Mouse (Mus musculus): Measurements from ENCODE around the gene Anks1. TPM values are rescaled to one million over a fixed set of nuclear protein-coding genes. Genes with fewer than 3 reads are reported as not detected.

Anks1 gene
- 19.0 and 21.8 TPM in 2 replicates for polyA plus RNA-seq (2016; fragmentation: Nextera tagmentation; extraction: Ambion mirVana)

GRCm38 (mm10) chr17:27908888-27909621 is at the start of gene Anks1:
TSS of gene Anks1 (plus strand) at chr17:27909306.
- no peaks in the 10 kb centered on the region for H3K27me3 ChIP-seq
- peaks cover 31% of the 10 kb centered on the region for H3K4me1 ChIP-seq (replicated peaks)

GRCm38 (mm10) chr17:27865461-27865860 is 43.6 kb upstream of the Anks1 start:
- Histone ChIP-seq H3K27ac (no peak overlapping the region), H3K4me2 (no peak overlapping the region), H3K9ac (replicated peaks) (no peak overlapping the region), H3K9me3 (no peaks in the 10 kb centered on the region), H3K4me3 (replicated peaks) (no peak overlapping the region), H3K4me1 (replicated peaks) (peaks cover 5% of the 10 kb centered on the region), H3K27me3 (no peaks in the 10 kb centered on the region), H3K36me3 (peaks cover 6% of the 10 kb centered on the region; the same call in 1 of the 2 replicates)
- ATAC-seq (ENCODE audit: insufficient number of reproducible peaks, insufficient read depth, low FRiP score, low TSS enrichment, low read depth), result no peak
- 84% methylated on average over 2 of the region's 2 CpGs for WGBS

More at GRCm38 (mm10) chr17:27908888-27909621, at the start of gene Anks1:
- Histone ChIP-seq H3K9ac (replicated peaks) (peak within 1 kb of the TSS; percentile 87), H3K36me3 (peaks cover 21% of the 10 kb centered on the region), H3K27ac (peak within 1 kb of the TSS; percentile 88), H3K4me2 (peak within 1 kb of the TSS; percentile 87), H3K4me3 (replicated peaks) (peak within 1 kb of the TSS; percentile 97), H3K9me3 (no peaks in the 10 kb centered on the region)
- peak; percentile 88 for ATAC-seq (ENCODE audit: insufficient number of reproducible peaks, insufficient read depth, low FRiP score, low TSS enrichment, low read depth)
- WGBS, result under 1% methylated on average over 78 of the region's 78 CpGs

- no peak for ATAC-seq (ENCODE audit: insufficient number of reproducible peaks, insufficient read depth, low FRiP score, low TSS enrichment, low read depth)
- H3K36me3 ChIP-seq, result peaks cover 6% of the 10 kb centered on the region; the same call in 1 of the 2 replicates
- 86% methylated on average over 4 of the region's 4 CpGs for WGBS
These were observed 42.4 kb upstream of the Anks1 start for GRCm38 (mm10) chr17:27866737-27867136.

DNA sequence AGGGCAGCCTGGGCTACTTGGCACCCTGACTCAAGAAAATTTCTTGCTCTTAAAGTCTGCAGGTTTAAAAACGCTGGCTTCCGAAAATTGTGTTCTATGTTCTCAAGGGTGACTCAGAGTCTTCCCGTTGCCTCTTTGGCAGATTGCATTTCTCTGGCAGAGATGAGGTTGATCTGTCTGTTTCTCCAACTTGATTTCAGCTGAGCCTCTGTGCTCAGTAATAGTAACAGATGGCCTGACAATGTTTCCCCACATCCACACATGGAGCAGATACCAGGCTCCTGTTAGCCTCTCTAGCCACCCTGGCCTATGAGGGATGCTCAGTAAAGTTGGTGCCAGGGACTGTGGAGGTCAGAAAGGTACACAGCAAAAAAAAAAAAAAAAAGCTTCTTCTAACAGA is 37.3 kb upstream of the Anks1 start:
- Histone ChIP-seq H3K36me3 (peaks cover 9% of the 10 kb centered on the region), H3K4me1 (replicated peaks) (no peaks in the 10 kb centered on the region), H3K4me3 (replicated peaks) (no peak overlapping the region), H3K9ac (replicated peaks) (no peak overlapping the region), H3K27me3 (no peaks in the 10 kb centered on the region), H3K27ac (no peak overlapping the region), H3K9me3 (no peaks in the 10 kb centered on the region), H3K4me2 (no peak overlapping the region)
- WGBS, result 84% methylated on average over 3 of the region's 3 CpGs
- ATAC-seq (ENCODE audit: insufficient number of reproducible peaks, insufficient read depth, low FRiP score, low TSS enrichment, low read depth), result no peak

More at GRCm38 (mm10) chr17:27866737-27867136, 42.4 kb upstream of the Anks1 start:
- Histone ChIP-seq H3K4me1 (replicated peaks) (peaks cover 5% of the 10 kb centered on the region), H3K4me3 (replicated peaks) (no peak overlapping the region), H3K9ac (replicated peaks) (no peak overlapping the region), H3K9me3 (no peaks in the 10 kb centered on the region), H3K27ac (no peak overlapping the region), H3K27me3 (no peaks in the 10 kb centered on the region), H3K4me2 (no peak overlapping the region)

DNA sequence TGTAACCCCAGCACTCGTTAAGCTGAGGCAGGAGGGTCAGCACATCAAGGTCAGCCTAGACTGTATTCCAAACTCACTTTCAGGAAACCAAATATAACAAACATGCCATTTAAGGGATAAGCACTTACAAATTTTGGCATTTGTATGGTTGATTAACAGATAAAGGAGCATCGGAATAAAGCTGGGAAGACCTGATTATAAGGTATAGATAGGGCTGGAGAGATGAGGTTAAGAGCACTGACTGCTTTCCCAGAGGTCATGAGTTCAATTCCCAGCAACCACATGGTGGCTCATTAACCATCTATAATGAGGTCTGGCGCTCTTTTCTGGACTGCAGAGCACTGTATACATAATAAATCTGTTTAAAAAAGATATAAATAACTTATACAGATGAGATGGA is 35.5 kb upstream of the Anks1 start:
- Histone ChIP-seq H3K4me3 (replicated peaks) (no peak overlapping the region), H3K4me2 (no peak overlapping the region), H3K27me3 (no peaks in the 10 kb centered on the region), H3K9ac (replicated peaks) (no peak overlapping the region), H3K9me3 (no peaks in the 10 kb centered on the region), H3K27ac (no peak overlapping the region), H3K36me3 (peaks cover 23% of the 10 kb centered on the region), H3K4me1 (replicated peaks) (no peaks in the 10 kb centered on the region)
- 67% methylated on average over 3 of the region's 3 CpGs for WGBS
- no peak for ATAC-seq (ENCODE audit: insufficient number of reproducible peaks, insufficient read depth, low FRiP score, low TSS enrichment, low read depth)

GRCm38 (mm10) chr17:27874510-27874909 is 34.6 kb upstream of the Anks1 start:
- no peaks in the 10 kb centered on the region for H3K27me3 ChIP-seq

DNA sequence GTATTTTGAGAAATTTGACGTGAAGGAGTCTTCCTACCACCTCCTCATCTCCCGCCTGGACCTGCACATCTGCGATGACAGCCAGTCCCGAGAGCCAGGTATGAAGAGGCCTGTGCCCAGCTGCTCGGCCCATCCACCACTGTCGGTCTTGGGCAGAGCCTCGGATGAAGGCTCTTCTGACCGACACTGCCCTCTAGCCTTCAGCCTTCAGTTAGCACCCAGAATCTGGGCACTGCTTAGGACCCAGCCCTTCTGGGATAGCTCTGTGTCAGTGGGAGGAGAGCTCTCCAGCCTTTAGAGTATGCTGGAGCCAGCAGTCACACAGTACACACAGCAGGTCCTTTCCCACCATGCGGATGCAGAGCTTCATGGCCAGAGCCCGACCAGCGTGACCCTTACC is 27.6 kb upstream of the Anks1 start:
- 72% methylated on average over 11 of the region's 11 CpGs for WGBS
- Histone ChIP-seq H3K4me1 (replicated peaks) (no peaks in the 10 kb centered on the region), H3K9ac (replicated peaks) (no peak overlapping the region), H3K4me3 (replicated peaks) (no peak overlapping the region), H3K36me3 (peaks cover 92% of the 10 kb centered on the region), H3K4me2 (no peak overlapping the region), H3K27me3 (no peaks in the 10 kb centered on the region), H3K27ac (no peak overlapping the region), H3K9me3 (no peaks in the 10 kb centered on the region)
- no peak for ATAC-seq (ENCODE audit: insufficient number of reproducible peaks, insufficient read depth, low FRiP score, low TSS enrichment, low read depth)

More at GRCm38 (mm10) chr17:27874510-27874909, 34.6 kb upstream of the Anks1 start:
- Histone ChIP-seq H3K4me2 (no peak overlapping the region), H3K9me3 (no peaks in the 10 kb centered on the region), H3K36me3 (peaks cover 30% of the 10 kb centered on the region), H3K4me1 (replicated peaks) (no peaks in the 10 kb centered on the region), H3K9ac (replicated peaks) (no peak overlapping the region), H3K4me3 (replicated peaks) (no peak overlapping the region), H3K27ac (no peak overlapping the region)
- ATAC-seq (ENCODE audit: insufficient number of reproducible peaks, insufficient read depth, low FRiP score, low TSS enrichment, low read depth), result no peak
- 73% methylated on average over 5 of the region's 5 CpGs for WGBS

- H3K4me1 ChIP-seq (replicated peaks), result no peaks in the 10 kb centered on the region
- no peak overlapping the region for H3K27ac ChIP-seq
- no peaks in the 10 kb centered on the region for H3K27me3 ChIP-seq
- WGBS, result 88% methylated on average over 8 of the region's 8 CpGs
- H3K4me2 ChIP-seq, result no peak overlapping the region
- H3K36me3 ChIP-seq, result peaks cover 95% of the 10 kb centered on the region
- H3K9ac ChIP-seq (replicated peaks), result no peak overlapping the region
- no peaks in the 10 kb centered on the region for H3K9me3 ChIP-seq
- H3K4me3 ChIP-seq (replicated peaks), result no peak overlapping the region
- ATAC-seq (ENCODE audit: insufficient number of reproducible peaks, insufficient read depth, low FRiP score, low TSS enrichment, low read depth), result no peak
These were observed 26.0 kb upstream of the Anks1 start for GRCm38 (mm10) chr17:27883129-27883528.

DNA sequence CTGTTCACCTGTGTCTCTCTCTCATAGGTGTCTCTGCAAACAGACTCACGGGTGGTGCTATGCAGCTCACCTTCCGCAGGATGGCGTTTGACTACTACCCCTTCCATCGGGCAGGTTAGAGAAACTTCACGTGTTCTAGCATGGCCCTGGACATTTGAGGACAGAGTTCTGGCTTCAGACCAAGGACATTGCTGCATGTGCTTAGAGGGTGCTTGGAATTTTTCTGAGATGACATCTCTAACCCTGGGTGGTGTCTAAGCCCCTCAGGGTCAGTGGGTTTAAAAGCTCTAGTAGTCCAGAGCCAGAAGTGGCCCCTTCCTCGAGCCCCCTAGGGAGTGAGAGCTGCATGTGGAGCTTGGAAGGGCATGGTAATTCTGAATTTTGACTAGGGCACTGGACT is 25.1 kb upstream of the Anks1 start:
- Histone ChIP-seq H3K9me3 (no peaks in the 10 kb centered on the region), H3K4me3 (replicated peaks) (no peak overlapping the region), H3K27ac (no peak overlapping the region), H3K4me1 (replicated peaks) (no peaks in the 10 kb centered on the region), H3K9ac (replicated peaks) (no peak overlapping the region), H3K4me2 (no peak overlapping the region), H3K27me3 (no peaks in the 10 kb centered on the region), H3K36me3 (peaks cover 93% of the 10 kb centered on the region)
- ATAC-seq (ENCODE audit: insufficient number of reproducible peaks, insufficient read depth, low FRiP score, low TSS enrichment, low read depth), result no peak
- 93% methylated on average over 6 of the region's 6 CpGs for WGBS

GRCm38 (mm10) chr17:27886499-27887210 is 22.5 kb upstream of the Anks1 start:
- Histone ChIP-seq H3K9ac (replicated peaks) (no peak overlapping the region), H3K4me2 (no peak overlapping the region), H3K27me3 (no peaks in the 10 kb centered on the region), H3K27ac (no peak overlapping the region), H3K4me3 (replicated peaks) (no peak overlapping the region), H3K36me3 (peaks cover 91% of the 10 kb centered on the region), H3K4me1 (replicated peaks) (no peaks in the 10 kb centered on the region), H3K9me3 (no peaks in the 10 kb centered on the region)
- 88% methylated on average over 19 of the region's 19 CpGs for WGBS
- no peak for ATAC-seq (ENCODE audit: insufficient number of reproducible peaks, insufficient read depth, low FRiP score, low TSS enrichment, low read depth)

- peak overlapping the region; percentile 97 for H3K4me3 ChIP-seq (replicated peaks)
- WGBS, result under 1% methylated on average over 45 of the region's 45 CpGs
- H3K27ac ChIP-seq, result peak overlapping the region; percentile 88
- H3K27me3 ChIP-seq, result no peaks in the 10 kb centered on the region
- peaks cover 31% of the 10 kb centered on the region for H3K4me1 ChIP-seq (replicated peaks)
- H3K9me3 ChIP-seq, result no peaks in the 10 kb centered on the region
- H3K36me3 ChIP-seq, result peaks cover 24% of the 10 kb centered on the region
- peak overlapping the region; percentile 90 for H3K9ac ChIP-seq (replicated peaks)
- ATAC-seq (ENCODE audit: insufficient number of reproducible peaks, insufficient read depth, low FRiP score, low TSS enrichment, low read depth), result 0 out of 2 replicates have a peak, but pooled peaks have one; percentile 30
- peak overlapping the region; percentile 87 for H3K4me2 ChIP-seq
These were observed 1.4 kb upstream of the Anks1 start for GRCm38 (mm10) chr17:27907512-27908205.

Data from limb, embryonic 12.5 days (tissue).